In the genomic region with DNA sequence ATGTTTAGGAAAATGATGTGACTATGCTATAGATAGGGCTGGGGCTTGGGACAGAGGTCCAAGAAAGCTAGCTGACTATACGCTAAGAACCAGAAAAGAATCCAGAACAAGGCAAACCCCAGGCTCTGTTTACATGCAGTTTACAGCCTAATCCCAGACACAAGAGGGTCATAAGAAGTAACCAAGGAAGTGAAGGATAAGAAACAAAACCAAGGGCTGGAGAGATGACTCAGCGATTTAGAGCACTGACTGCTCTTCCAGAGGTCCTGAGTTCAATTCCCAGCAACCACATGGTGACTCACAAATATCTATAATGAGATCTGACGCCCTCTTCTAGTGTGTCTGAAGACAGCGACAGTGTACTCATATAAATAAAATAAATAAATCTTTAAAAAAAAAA, we compare ENCODE assay signal across 17 mouse cellular contexts.
"Had no signal": no experiment of that assay in that cellular context is flagged by ENCODE, and none has a peak within 500 bp of the region (broad histone marks: within the 10 kb centered on the region; RNA-seq: fewer than 3 reads in every experiment).

No protein-coding gene starts in this region.

- H3K4me1 ChIP-seq: stomach, embryonic 15.5 days had no signal

- DNase-seq: kidney, adult 18-20 months; kidney, adult 9 months; kidney, postnatal 14 days; kidney, postnatal 4 days; lung, adult 2 months; retina, postnatal 1 day; right cerebral cortex, postnatal 25 days; spleen, adult 18-20 months; thymus, postnatal 25 days had no signal

- H3K9me3 ChIP-seq: limb, embryonic 10.5 days; midbrain, embryonic 12.5 days; midbrain, embryonic 15.5 days; neural tube, embryonic 13.5 days; stomach, embryonic 15.5 days had no signal

- H3K36me3 ChIP-seq: limb, embryonic 10.5 days; limb, embryonic 13.5 days; midbrain, embryonic 12.5 days; midbrain, embryonic 15.5 days; neural tube, embryonic 13.5 days; stomach, embryonic 15.5 days had no signal

- H3K9ac ChIP-seq: limb, embryonic 13.5 days; midbrain, embryonic 12.5 days; midbrain, embryonic 15.5 days; neural tube, embryonic 13.5 days; stomach, embryonic 15.5 days had no signal

- H3K4me3 ChIP-seq: limb, embryonic 10.5 days; limb, embryonic 13.5 days; midbrain, embryonic 12.5 days; midbrain, embryonic 15.5 days; myocyte; neural tube, embryonic 13.5 days; stomach, embryonic 15.5 days had no signal

- H3K4me2 ChIP-seq: limb, embryonic 13.5 days; midbrain, embryonic 12.5 days; midbrain, embryonic 15.5 days; neural tube, embryonic 13.5 days; stomach, embryonic 15.5 days had no signal

- ATAC-seq: midbrain, embryonic 15.5 days had no signal

- H3K27ac ChIP-seq: limb, embryonic 10.5 days; limb, embryonic 13.5 days; macrophage; midbrain, embryonic 12.5 days; midbrain, embryonic 15.5 days; neural tube, embryonic 13.5 days; stomach, embryonic 15.5 days had no signal

- H3K27me3 ChIP-seq: limb, embryonic 13.5 days; midbrain, embryonic 12.5 days; midbrain, embryonic 15.5 days; neural tube, embryonic 13.5 days; stomach, embryonic 15.5 days had no signal
